Comparison of ENCODE assay signal across 1 mouse cellular context in the genomic region with DNA sequence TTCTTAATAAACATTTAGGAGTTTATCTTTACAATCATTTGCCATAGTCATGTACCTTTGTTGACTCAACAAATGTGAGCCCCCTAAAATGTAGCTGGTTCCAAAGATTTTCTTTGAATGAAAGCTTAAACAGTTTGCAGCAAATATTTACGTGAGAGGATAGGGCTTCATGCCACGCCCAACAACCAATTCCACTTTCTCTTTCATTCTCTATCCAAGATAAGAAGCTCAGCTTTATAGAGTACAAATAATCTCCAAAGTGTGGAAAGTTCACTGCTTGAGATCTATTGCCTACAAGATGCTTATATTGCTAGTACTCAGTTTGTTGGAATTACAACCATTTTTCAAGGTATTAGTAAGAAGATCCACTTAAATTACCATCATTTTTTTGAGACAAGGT.
TF ChIP-seq lines count a peak whose summit lies in the region.

No protein-coding gene starts in this region.

TF ChIP-seq in MEL, 35 proteins besides CTCF, POLR2A, EP300 and RAD21 (continued from another document):
- TF ChIP-seq POLR2AphosphoS5 (IDR thresholded peaks at IDR 0.05; ENCODE audit: borderline replicate concordance, low read depth, low read length) (no peak), ELF1 (IDR thresholded peaks at IDR 0.05; ENCODE audit: low read depth, low read length) (no peak), USF1 (IDR thresholded peaks at IDR 0.05; ENCODE audit: low read depth, low read length) (no peak), ZC3H11A (IDR thresholded peaks at IDR 0.05; ENCODE audit: low read depth, low read length) (no peak), TAL1 (IDR thresholded peaks at IDR 0.05; ENCODE audit: low read length) (no peak)
